Comparison of ENCODE assay signal across 9 mouse cellular contexts in genomic region chr8:77376451-77376853, GRCm38 (mm10).
A peak's percentile ranks its signal among the peaks of the same experiment; 100 is the strongest.
DNase-seq lines count a peak whose midpoint lies in the region; ATAC-seq lines count a peak whose summit lies in the region.
"Had no signal": no experiment of that assay in that cellular context is flagged by ENCODE, and none has a peak within 500 bp of the region (broad histone marks: within the 10 kb centered on the region; RNA-seq: fewer than 3 reads in every experiment).

No protein-coding gene starts in this region.

- no peak overlapping the region for H3K4me3 ChIP-seq in kidney, embryonic 15.5 days (replicated peaks)

- 26% methylated on average over 5 of the region's 5 CpGs for WGBS in kidney, embryonic 15.5 days

- H3K4me1 ChIP-seq in kidney, embryonic 15.5 days = no peaks in the 10 kb centered on the region

- H3K9ac ChIP-seq in kidney, embryonic 15.5 days = no peak overlapping the region

- H3K27me3 ChIP-seq in kidney, embryonic 15.5 days = no peaks in the 10 kb centered on the region

- H3K4me2 ChIP-seq in kidney, embryonic 15.5 days = no peak overlapping the region

- H3K36me3 ChIP-seq in kidney, embryonic 15.5 days = peaks cover 37% of the 10 kb centered on the region

- no peaks in the 10 kb centered on the region for H3K9me3 ChIP-seq in kidney, embryonic 15.5 days (replicated peaks)
- H3K9me3 ChIP-seq: G1E had no signal

- H3K27ac ChIP-seq in kidney, embryonic 15.5 days = no peak overlapping the region

- peak; percentile 17 to 30 for DNase-seq in heart, adult 18-20 months
- no peak for DNase-seq in heart, postnatal 25 days (ENCODE audit: low spot score)
- peak; percentile 39 to 49 for DNase-seq in adrenal gland, postnatal 36 days
- DNase-seq in frontal cortex, adult 2 months (ENCODE audit: extremely low spot score in 1 of 2, low spot score in 1 of 2) = peak; percentile 47 to 74
- peak; percentile 31 for DNase-seq in lung, postnatal 25 days (ENCODE audit: low spot score)
- DNase-seq in spleen, adult 12 weeks (ENCODE audit: low spot score) = no peak
- DNase-seq in ovary, adult 18-20 months (ENCODE audit: low spot score) = no peak

- intact Hi-C loops in heart, postnatal 25 days (cut with DNase I) = no loop called here

- peak; percentile 65; the same call in 1 of the 2 replicates for ATAC-seq in kidney, embryonic 15.5 days (replicated peaks; ENCODE audit: low FRiP score)

Comparison
In these comparisons a context has a peak if more than half of its experiments do, and no peak if none do; other contexts are left out.
1. DNase-seq: peak in heart, adult 18-20 months (2 of 2), adrenal gland, postnatal 36 days (2 of 2), frontal cortex, adult 2 months (2 of 2) and lung, postnatal 25 days (single experiment); none in heart, postnatal 25 days (single experiment), spleen, adult 12 weeks (single experiment) and ovary, adult 18-20 months (single experiment).